Mouse (Mus musculus) thymus, postnatal 36 days (tissue): ENCODE data around the gene Sstr5.
A peak's percentile ranks its signal among the peaks of the same experiment; 100 is the strongest.

Experiments
- DNase-seq, 2 experiments: peaks; one replicate each; pipeline ENCODE4 v3.0.0; 2022; ENCODE audit warnings: mixed read lengths in 2 of 2

Gene Sstr5

GRCm38 (mm10) chr17:25497013-25497412 is at the start of gene Sstr5:
Sstr5 (minus strand) TSS chr17:25497288.
- DNase-seq: peak in 1 of 2 experiments; percentile 19

- DNase-seq: no peak
Measured at GRCm38 (mm10) chr17:25541768-25542167, 44.7 kb upstream of the Sstr5 start.

GRCm38 (mm10) chr17:25540731-25541130 is 43.6 kb upstream of the Sstr5 start:
- no peak for DNase-seq

GRCm38 (mm10) chr17:25538945-25539875 is 42.1 kb upstream of the Sstr5 start:
- no peak for DNase-seq

GRCm38 (mm10) chr17:25530357-25531022 is 33.4 kb upstream of the Sstr5 start:
- no peak for DNase-seq

- no peak for DNase-seq
Measured at GRCm38 (mm10) chr17:25522080-25522479, 25.0 kb upstream of the Sstr5 start.

- no peak for DNase-seq
Measured at GRCm38 (mm10) chr17:25520492-25520891, 23.4 kb upstream of the Sstr5 start.

- no peak for DNase-seq
Measured at GRCm38 (mm10) chr17:25519511-25519910, 22.4 kb upstream of the Sstr5 start.

- DNase-seq: no peak
Measured at GRCm38 (mm10) chr17:25518144-25518543, 21.1 kb upstream of the Sstr5 start.

GRCm38 (mm10) chr17:25516315-25516714 is 19.2 kb upstream of the Sstr5 start:
- DNase-seq: no peak

- DNase-seq: no peak
Measured at GRCm38 (mm10) chr17:25514055-25514454, 17.0 kb upstream of the Sstr5 start.

GRCm38 (mm10) chr17:25511876-25512275 is 14.8 kb upstream of the Sstr5 start:
- no peak for DNase-seq

GRCm38 (mm10) chr17:25510074-25510830 is 13.2 kb upstream of the Sstr5 start:
- DNase-seq: no peak

- peak; percentile 9 to 13 for DNase-seq
Measured at GRCm38 (mm10) chr17:25508860-25509577, 11.9 kb upstream of the Sstr5 start.

- peak; percentile 22 to 24 for DNase-seq
Measured at GRCm38 (mm10) chr17:25507799-25508198, 10.7 kb upstream of the Sstr5 start.

- no peak for DNase-seq
Measured at GRCm38 (mm10) chr17:25502599-25502998, 5.5 kb upstream of the Sstr5 start.

- DNase-seq: no peak
Measured at GRCm38 (mm10) chr17:25482092-25482491, 15.0 kb downstream of the Sstr5 start.

- no peak for DNase-seq
Measured at GRCm38 (mm10) chr17:25480820-25481219, 16.3 kb downstream of the Sstr5 start.

- DNase-seq: no peak
Measured at GRCm38 (mm10) chr17:25480152-25480551, 16.9 kb downstream of the Sstr5 start.

GRCm38 (mm10) chr17:25475946-25476744 is 20.9 kb downstream of the Sstr5 start:
- peak; percentile 11 to 29 for DNase-seq

GRCm38 (mm10) chr17:25474330-25475077 is 22.6 kb downstream of the Sstr5 start:
- DNase-seq: peak; percentile 48 to 57
